ENCODE assay signal across 10 mouse cellular contexts in genomic region chr1:62901375-62901774, GRCm38 (mm10).
DNase-seq lines count a peak whose midpoint lies in the region; ATAC-seq lines count a peak whose summit lies in the region.
"Had no signal": no experiment of that assay in that cellular context is flagged by ENCODE, and none has a peak within 500 bp of the region (broad histone marks: within the 10 kb centered on the region; RNA-seq: fewer than 3 reads in every experiment).

No protein-coding gene starts in this region.

- H3K4me1 ChIP-seq in hindbrain, embryonic 16.5 days (ENCODE audit: control insufficient read depth, insufficient read depth, low read depth, low read length), result peaks cover 10% of the 10 kb centered on the region
- H3K4me1 ChIP-seq in hindbrain, embryonic 12.5 days, result peaks cover 13% of the 10 kb centered on the region
- H3K4me1 ChIP-seq: neural tube, embryonic 12.5 days had no signal

- 52% methylated on average over 6 of the region's 6 CpGs for WGBS in hindbrain, embryonic 16.5 days
- WGBS in hindbrain, embryonic 12.5 days, result 45% methylated on average over 6 of the region's 6 CpGs

- no peaks in the 10 kb centered on the region for H3K27me3 ChIP-seq in hindbrain, embryonic 16.5 days (replicated peaks; ENCODE audit: control insufficient read depth, insufficient read depth, low read length)
- H3K27me3 ChIP-seq in hindbrain, embryonic 12.5 days, result no peaks in the 10 kb centered on the region
- H3K27me3 ChIP-seq: neural tube, embryonic 12.5 days had no signal

- peak; percentile 59; the same call in 1 of the 2 replicates for ATAC-seq in hindbrain, embryonic 16.5 days
- no peak for ATAC-seq in hindbrain, embryonic 12.5 days (ENCODE audit: low FRiP score)
- ATAC-seq in erythroid progenitor cell, adult 5-6 weeks (replicated peaks; ENCODE audit: low FRiP score, poor library complexity, severe bottlenecking), result no peak

- no peaks in the 10 kb centered on the region for H3K9me3 ChIP-seq in hindbrain, embryonic 16.5 days (ENCODE audit: control insufficient read depth, low read length)
- H3K9me3 ChIP-seq in hindbrain, embryonic 12.5 days (replicated peaks), result no peaks in the 10 kb centered on the region
- H3K9me3 ChIP-seq: neural tube, embryonic 12.5 days had no signal

- no peak overlapping the region for H3K27ac ChIP-seq in hindbrain, embryonic 16.5 days (ENCODE audit: low read depth, low read length)
- H3K27ac ChIP-seq in hindbrain, embryonic 12.5 days, result no peak overlapping the region
- H3K27ac ChIP-seq: neural tube, embryonic 12.5 days had no signal

- H3K36me3 ChIP-seq in hindbrain, embryonic 16.5 days (ENCODE audit: control insufficient read depth, insufficient read depth, low read length), result no peaks in the 10 kb centered on the region
- no peaks in the 10 kb centered on the region for H3K36me3 ChIP-seq in hindbrain, embryonic 12.5 days
- H3K36me3 ChIP-seq: neural tube, embryonic 12.5 days had no signal

- no peak overlapping the region for H3K9ac ChIP-seq in hindbrain, embryonic 16.5 days (ENCODE audit: low read depth, low read length)
- no peak overlapping the region for H3K9ac ChIP-seq in hindbrain, embryonic 12.5 days
- H3K9ac ChIP-seq: neural tube, embryonic 12.5 days had no signal

- H3K4me3 ChIP-seq in hindbrain, embryonic 16.5 days (ENCODE audit: low read length), result no peak overlapping the region
- H3K4me3 ChIP-seq in hindbrain, embryonic 12.5 days, result no peak overlapping the region
- H3K4me3 ChIP-seq: neural tube, embryonic 12.5 days had no signal

- DNase-seq in retina, postnatal 1 day, result peak; percentile 55
- no peak for DNase-seq in retina, embryonic 14.5 days (ENCODE audit: low spot score)
- DNase-seq in kidney, postnatal 25 days, result peak; percentile 32 to 50
- peak; percentile 8 for DNase-seq in lung, postnatal 14 days
- no peak for DNase-seq in T-cell, adult 2 months (ENCODE audit: low spot score)
- DNase-seq: thymus, postnatal 25 days had no signal

- no peak overlapping the region for H3K4me2 ChIP-seq in hindbrain, embryonic 16.5 days (ENCODE audit: low read length)
- no peak overlapping the region for H3K4me2 ChIP-seq in hindbrain, embryonic 12.5 days (replicated peaks)
- H3K4me2 ChIP-seq: neural tube, embryonic 12.5 days had no signal

Comparison
In these comparisons a context has a peak if more than half of its experiments do, and no peak if none do; other contexts are left out.
1. DNase-seq: peak in retina, postnatal 1 day (single experiment), kidney, postnatal 25 days (2 of 2) and lung, postnatal 14 days (single experiment); none in retina, embryonic 14.5 days (single experiment) and T-cell, adult 2 months (single experiment).